Mouse (Mus musculus) ES-E14 (cell line): ENCODE measurements around the gene 1810049J17Rik. TPM values are rescaled to one million over a fixed set of nuclear protein-coding genes. Genes with fewer than 3 reads are reported as not detected.

Experiments used
- DNase-seq: peaks from one replicate; pipeline ENCODE4 v3.0.0-alpha.2; 2013; ENCODE audit warnings: low read depth, low spot score
- H3K27ac ChIP-seq: 2 replicates; pipeline ENCODE4 v1.5.1; 2012; ENCODE audit warnings: low read depth, mild to moderate bottlenecking, low read length, moderate library complexity, mixed read lengths; ENCODE audit not compliant: poor library complexity, insufficient read depth, severe bottlenecking
- H3K36me3 ChIP-seq: 2 replicates; pipeline ENCODE4 v1.6.1; 2012; ENCODE audit warnings: mild to moderate bottlenecking, low read length, moderate library complexity, mixed read lengths; ENCODE audit not compliant: control insufficient read depth, poor library complexity, insufficient read depth, severe bottlenecking
- H3K4me1 ChIP-seq, 2 experiments: fragments of 150-350 bp in 1 of 2; sonication (generic) in 1 of 2; 2 replicates each; pipeline ENCODE4 v1.6.1; 2012; ENCODE audit warnings: low read length in 2 of 2, mild to moderate bottlenecking in 1 of 2, mixed read lengths in 1 of 2; ENCODE audit not compliant: control insufficient read depth in 2 of 2, insufficient read depth in 2 of 2, poor library complexity in 1 of 2
- H3K4me3 ChIP-seq, 2 experiments: fragments of 150-350 bp in 1 of 2; sonication (generic) in 1 of 2; 2 replicates each; pipeline ENCODE4 v1.5.1; 2012; ENCODE audit warnings: low read length in 2 of 2, low read depth in 1 of 2, mild to moderate bottlenecking in 1 of 2, mixed read lengths in 1 of 2; ENCODE audit not compliant: insufficient read depth in 1 of 2, poor library complexity in 1 of 2, severe bottlenecking in 1 of 2
- H3K9ac ChIP-seq: 2 replicates; pipeline ENCODE4 v1.6.1; 2012; ENCODE audit warnings: low read depth, mild to moderate bottlenecking, low read length, mixed read lengths; ENCODE audit not compliant: poor library complexity, insufficient read depth, severe bottlenecking
- H3K9me3 ChIP-seq: fragments of 150-350 bp; sonication (generic); 2 replicates; pipeline ENCODE4 v1.6.1; 2012; ENCODE audit warnings: low read depth, mild to moderate bottlenecking, low read length; ENCODE audit not compliant: control insufficient read depth, insufficient read depth
- CHD2 ChIP-seq: IDR thresholded peaks from 2 replicates; pipeline ENCODE4 v1.6.1; 2014; ENCODE audit warnings: mild to moderate bottlenecking, low read depth, low read length, inconsistent platforms
- HCFC1 ChIP-seq: IDR thresholded peaks from 2 replicates; pipeline ENCODE4 v1.6.1; 2012; ENCODE audit warnings: low read length, inconsistent platforms, borderline replicate concordance; ENCODE audit not compliant: insufficient read depth
- MAFK ChIP-seq: IDR thresholded peaks from 2 replicates; pipeline ENCODE4 v1.6.1; 2014; ENCODE audit warnings: mild to moderate bottlenecking, low read depth, low read length, inconsistent platforms; ENCODE audit not compliant: insufficient read depth
- ZC3H11A ChIP-seq: IDR thresholded peaks from 2 replicates; pipeline ENCODE4 v1.6.1; 2012; ENCODE audit warnings: low read depth, mild to moderate bottlenecking, inconsistent platforms, low read length, borderline replicate concordance
- ZNF384 ChIP-seq: IDR thresholded peaks from 2 replicates; pipeline ENCODE4 v1.6.1; 2012; ENCODE audit warnings: low read depth, low read length, inconsistent platforms
- in situ Hi-C, 2 experiments: fragments of 600-800 bp; cut with MboI; formaldehyde crosslinking; loops; one replicate each; pipeline ENCODE4 v1.15.1; 2025; ENCODE audit warnings: low sequenced_read_pairs in 2 of 2, inconsistent platforms in 1 of 2; ENCODE audit not compliant: unreplicated experiment in 2 of 2
- total RNA-seq: library from RNA; depleted of rRNA; stranded (reverse); fragments of 300-350 nt; gene quantifications from 2 replicates; pipeline ENCODE4 v1.2.3, GENCODE M21; 2012

Gene 1810049J17Rik
- total RNA-seq, 1 experiment, result 9.6 TPM

DNA sequence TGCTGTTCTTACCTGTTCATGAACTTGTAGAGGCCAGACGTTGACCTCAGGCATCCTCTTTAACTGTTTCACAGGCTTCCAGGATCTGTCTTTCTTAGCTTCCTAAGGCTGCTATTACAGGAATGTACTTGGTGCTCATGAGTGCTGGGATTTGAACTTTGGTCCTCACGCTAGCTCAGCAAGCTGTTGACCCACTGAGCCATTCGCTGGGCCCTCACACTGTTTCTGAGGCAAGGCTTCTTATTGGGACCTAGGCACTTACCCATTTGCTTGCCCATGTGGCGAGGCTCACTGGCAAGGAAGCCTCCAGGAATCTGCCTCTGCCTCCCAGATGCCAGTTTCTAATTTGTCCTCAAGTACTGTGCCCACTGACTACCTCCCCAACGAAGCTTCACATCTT, 1.8 kb downstream of the 1810049J17Rik start:
- TF ChIP-seq HCFC1 (no peak), MAFK (no peak), ZNF384 (no peak), ZC3H11A (no peak), CHD2 (no peak)
- no peak for DNase-seq
- Histone ChIP-seq H3K9me3 (no peaks in the 10 kb centered on the region), H3K27ac (no peak overlapping the region), H3K36me3 (no peaks in the 10 kb centered on the region), H3K4me1 (no peaks in the 10 kb centered on the region), H3K4me3 (no peak overlapping the region), H3K9ac (no peak overlapping the region)
- in situ Hi-C loops, result no loop called here

DNA sequence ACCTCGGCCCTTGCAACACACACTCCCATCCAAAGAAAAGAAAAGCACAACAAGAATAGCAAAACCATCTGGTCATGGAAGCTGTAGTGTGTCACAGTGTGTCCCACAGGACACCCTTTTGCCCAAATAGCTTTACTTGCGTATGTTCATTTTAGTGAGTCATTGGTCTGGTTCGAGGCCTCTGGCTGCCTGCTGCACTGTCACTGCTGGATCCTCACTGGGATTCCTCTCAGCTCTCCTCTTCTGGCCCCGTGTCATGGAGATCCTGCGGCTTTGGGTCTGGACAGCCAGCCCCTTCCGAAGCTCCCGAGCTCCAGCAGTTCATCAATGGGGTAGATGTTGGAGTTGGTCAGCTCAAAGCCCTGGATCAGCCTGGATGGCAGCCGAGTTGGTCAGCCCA, 3.2 kb downstream of the 1810049J17Rik start:
- H3K4me3 ChIP-seq, result no peak overlapping the region
- in situ Hi-C loops, result no loop called here
- TF ChIP-seq ZC3H11A, result no peak
- no peak for TF ChIP-seq ZNF384
- TF ChIP-seq HCFC1, result no peak
- TF ChIP-seq CHD2, result no peak
- TF ChIP-seq MAFK, result no peak

GRCm38 (mm10) chr15:12317290-12317689, 4.4 kb downstream of the 1810049J17Rik start:
- Histone ChIP-seq H3K36me3 (no peaks in the 10 kb centered on the region), H3K9me3 (no peaks in the 10 kb centered on the region), H3K9ac (no peak overlapping the region), H3K4me3 (no peak overlapping the region), H3K27ac (no peak overlapping the region), H3K4me1 (peaks cover 0 to 2% of the 10 kb centered on the region in 2 experiments; a peak in 1 of 4 replicates)
- TF ChIP-seq CHD2 (no peak), ZNF384 (no peak), HCFC1 (no peak), MAFK (no peak), ZC3H11A (no peak)
- DNase-seq, result no peak
- in situ Hi-C loops, result no loop called here

More for the DNA sequence above, 3.2 kb downstream of the 1810049J17Rik start:
- H3K4me1 ChIP-seq, result peaks cover 0 to 2% of the 10 kb centered on the region in 2 experiments; a peak in 1 of 4 replicates
- no peak for DNase-seq
- no peak overlapping the region for H3K9ac ChIP-seq
- no peaks in the 10 kb centered on the region for H3K36me3 ChIP-seq
- no peak overlapping the region for H3K27ac ChIP-seq
- H3K9me3 ChIP-seq, result no peaks in the 10 kb centered on the region

- no peaks in the 10 kb centered on the region for H3K9me3 ChIP-seq
- H3K4me1 ChIP-seq, result peaks cover 0 to 13% of the 10 kb centered on the region in 2 experiments; a peak in 2 of 4 replicates
- DNase-seq, result no peak
- H3K27ac ChIP-seq, result no peak overlapping the region
- no peak overlapping the region for H3K4me3 ChIP-seq
- in situ Hi-C loops, result no loop called here
- H3K9ac ChIP-seq, result no peak overlapping the region
- TF ChIP-seq ZNF384, result no peak
- TF ChIP-seq HCFC1, result no peak
- no peak for TF ChIP-seq MAFK
- TF ChIP-seq CHD2, result no peak
- TF ChIP-seq ZC3H11A, result no peak
- H3K36me3 ChIP-seq, result no peaks in the 10 kb centered on the region
Observed at GRCm38 (mm10) chr15:12315996-12316395, 5.7 kb downstream of the 1810049J17Rik start.

- Histone ChIP-seq H3K36me3 (no peaks in the 10 kb centered on the region), H3K4me1 (peaks cover 0 to 15% of the 10 kb centered on the region in 2 experiments; a peak in 2 of 4 replicates), H3K9me3 (no peaks in the 10 kb centered on the region), H3K4me3 (no peak overlapping the region), H3K9ac (no peak overlapping the region), H3K27ac (no peak overlapping the region)
- no peak for DNase-seq
- TF ChIP-seq CHD2, result no peak
- no peak for TF ChIP-seq ZC3H11A
- no peak for TF ChIP-seq ZNF384
- in situ Hi-C loops, result no loop called here
Observed at GRCm38 (mm10) chr15:12314584-12314983, 7.1 kb downstream of the 1810049J17Rik start.
